Mouse (Mus musculus) embryo, embryonic 11.5 days (tissue): ENCODE measurements around the gene Poc1a.
A peak's percentile ranks its signal among the peaks of the same experiment; 100 is the strongest.

Experiments used
- DNase-seq: peaks from one replicate; pipeline ENCODE4 v3.0.0-alpha.2; 2012; ENCODE audit warnings: low read depth, low spot score

Poc1a gene

DNA sequence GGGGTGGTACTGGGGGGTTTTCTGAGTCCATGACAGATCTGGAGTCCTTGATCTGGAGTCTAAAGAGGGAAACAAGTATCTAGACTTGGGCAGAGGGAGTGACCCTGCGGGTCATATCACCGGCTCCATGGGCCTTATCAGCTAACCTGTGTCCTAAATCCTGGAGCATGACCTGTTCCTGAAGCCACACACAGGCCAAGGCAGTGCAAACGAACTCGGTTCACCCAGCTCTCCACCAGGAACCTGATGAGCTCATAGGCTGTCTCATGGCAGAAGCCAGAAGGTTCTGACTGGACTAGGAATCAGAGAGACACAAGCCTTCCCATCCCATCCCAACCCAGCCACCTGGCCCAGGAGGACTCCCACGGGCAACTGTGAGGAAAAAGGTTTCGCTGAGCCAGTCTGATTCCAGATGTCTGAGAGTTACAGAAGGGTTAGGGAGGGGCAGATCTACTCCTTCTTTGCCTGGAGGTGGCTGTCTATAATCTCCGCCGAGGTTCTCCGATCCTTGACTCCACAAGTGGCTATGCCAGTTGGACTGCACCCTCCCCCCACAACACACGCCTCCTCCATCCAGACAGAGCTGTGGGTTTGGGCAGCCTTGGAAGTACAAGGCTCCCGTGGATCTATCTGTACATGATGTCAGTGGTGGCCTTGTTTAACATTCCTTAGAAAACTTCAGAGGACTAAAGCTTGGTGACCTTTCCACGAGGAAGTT is 15.3 kb upstream of the Poc1a start:
- DNase-seq, result no peak

DNA sequence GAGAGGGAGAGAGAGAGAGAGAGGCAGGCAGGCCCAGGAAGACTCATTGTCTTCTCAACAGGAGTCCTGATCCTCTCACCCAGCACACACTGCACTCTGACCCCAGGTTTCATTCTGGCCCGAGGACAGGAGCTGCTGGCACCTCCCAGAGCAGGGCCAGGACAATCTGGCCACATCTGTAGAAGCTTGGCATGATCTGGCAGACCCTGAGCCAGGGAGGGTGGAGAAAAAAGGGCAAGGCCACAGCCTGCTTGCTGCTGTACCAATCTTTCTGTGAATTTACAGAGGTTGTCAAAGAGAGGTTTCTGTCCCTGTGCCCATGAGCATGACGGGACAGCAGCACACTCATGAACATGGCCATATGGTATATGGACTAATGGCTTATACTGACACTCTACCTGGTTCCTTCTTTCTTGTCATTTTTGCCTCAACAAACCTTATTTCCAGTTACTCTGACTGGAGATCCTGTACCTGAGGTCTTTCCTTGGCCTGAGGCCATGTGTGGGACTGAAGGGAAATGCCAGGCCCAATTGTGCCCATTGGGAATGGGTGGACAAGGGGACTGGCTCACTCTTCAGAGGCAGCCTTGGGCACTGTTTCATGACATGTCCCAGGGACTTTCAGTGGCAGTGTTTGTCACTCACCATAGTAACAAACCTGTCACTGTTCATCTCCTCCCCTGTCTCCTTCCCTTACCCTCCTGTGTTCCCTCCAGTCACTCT is 13.8 kb upstream of the Poc1a start:
- DNase-seq, result no peak

DNA sequence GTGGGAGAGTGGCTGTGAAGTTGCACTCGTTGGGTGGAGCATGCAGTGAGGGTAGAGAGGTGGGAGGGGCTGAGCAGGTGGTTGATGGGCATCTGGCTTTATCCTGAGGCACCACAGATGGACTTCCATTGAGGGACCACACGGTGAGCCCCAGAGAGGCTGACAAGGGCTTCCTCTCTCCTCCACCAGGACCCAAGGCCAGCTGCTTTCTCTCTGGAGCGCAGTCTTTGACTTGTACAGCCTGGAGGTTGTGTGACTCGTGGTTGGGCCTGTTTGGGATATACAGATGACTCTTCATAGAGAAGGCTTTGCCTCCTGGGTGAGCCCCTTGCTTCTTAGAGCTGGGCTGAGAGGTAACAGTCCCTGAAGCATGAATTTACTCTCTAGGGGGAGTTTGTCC is 12.4 kb upstream of the Poc1a start:
- DNase-seq, result no peak

DNA sequence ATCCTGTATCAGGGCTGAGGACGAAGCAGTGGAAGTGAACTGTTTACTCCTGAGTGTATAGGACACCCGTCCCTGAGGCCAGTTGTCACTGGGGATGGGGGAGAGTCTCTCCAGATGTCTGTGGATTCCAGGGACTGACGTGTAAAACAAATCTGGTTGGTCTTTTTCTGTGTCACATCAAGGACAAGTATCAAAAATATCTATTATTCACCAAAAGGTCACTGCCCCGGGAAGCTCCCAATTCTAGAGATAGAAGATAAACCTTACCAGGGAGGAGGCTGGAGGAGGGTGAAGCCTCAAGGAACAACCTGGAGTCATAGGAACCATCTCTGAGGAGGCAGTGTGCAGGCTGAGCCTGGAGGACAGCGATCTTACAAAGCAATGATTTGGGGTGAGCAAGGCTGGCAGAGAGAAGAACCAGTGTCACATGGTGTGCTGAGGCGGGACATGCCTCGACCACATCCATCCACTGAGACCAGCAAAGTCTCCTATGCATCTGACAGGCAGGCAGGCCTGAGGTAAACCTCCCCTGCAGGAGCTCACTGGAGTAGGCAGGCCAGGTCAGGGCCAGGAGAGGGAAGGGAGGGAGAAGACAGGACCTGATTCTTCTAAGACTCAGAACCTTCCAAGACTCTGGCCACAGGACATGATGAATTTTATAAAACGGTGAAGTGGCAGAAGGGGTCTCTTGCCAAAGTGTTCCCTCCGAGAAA is 11.6 kb upstream of the Poc1a start:
- DNase-seq, result no peak

DNA sequence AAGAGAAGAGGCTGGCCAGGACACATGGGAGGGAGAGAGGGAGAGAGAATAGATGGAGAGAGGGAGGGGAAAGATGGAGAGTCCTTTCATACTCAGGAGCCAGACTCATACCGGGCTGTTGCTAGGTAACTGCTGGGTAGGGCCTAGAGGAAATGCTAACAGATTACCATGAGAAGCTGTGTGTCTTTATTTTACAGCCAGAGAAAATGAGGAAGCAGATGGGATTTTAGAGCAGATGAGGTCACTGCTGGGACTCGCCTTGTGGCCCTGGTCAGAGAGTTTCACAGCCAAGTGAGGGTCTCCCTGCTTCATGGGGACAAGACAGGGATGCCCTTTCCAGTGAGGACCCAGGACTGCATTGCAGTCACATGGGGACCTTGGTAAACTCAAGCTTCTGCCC is 11.0 kb upstream of the Poc1a start:
- DNase-seq, result no peak

DNA sequence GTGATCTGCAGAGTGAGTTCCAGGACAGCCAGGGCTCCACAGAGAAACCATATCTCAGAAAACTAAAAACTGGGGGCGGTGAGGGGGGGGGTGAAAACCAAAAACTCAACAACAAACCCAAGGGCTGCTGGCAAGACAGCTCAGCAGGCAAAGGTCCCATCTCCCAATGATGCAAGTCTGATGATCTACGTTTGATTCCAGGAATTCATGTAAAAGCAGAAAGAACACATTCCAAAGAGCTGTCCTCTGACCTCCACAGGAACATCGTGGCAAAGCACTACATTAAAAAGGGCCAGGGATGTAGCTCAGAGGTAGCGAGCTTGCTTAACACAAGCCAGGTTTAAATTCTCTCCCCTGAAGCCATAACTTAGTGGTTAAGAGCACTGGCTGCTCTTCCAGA is 10.2 kb upstream of the Poc1a start:
- no peak for DNase-seq

DNA sequence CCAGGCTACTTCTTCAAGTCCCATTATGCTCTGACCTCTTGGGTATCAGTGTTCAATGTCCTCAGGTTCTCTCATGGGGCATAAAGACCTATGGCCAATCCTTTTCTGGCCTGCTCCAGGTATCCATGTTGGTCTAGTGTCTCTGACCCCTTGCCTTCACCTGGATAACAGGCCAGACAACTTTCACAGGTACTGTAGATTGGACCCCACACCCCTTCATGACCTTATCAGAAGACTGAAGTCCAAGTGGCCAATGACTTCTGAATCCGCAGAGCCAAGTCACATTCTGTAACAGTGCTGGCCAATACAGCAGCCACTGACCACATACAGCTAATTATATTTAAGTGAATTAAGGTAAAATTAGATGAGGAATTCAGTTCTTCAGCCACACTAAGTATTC is 8.6 kb upstream of the Poc1a start:
- no peak for DNase-seq

DNA sequence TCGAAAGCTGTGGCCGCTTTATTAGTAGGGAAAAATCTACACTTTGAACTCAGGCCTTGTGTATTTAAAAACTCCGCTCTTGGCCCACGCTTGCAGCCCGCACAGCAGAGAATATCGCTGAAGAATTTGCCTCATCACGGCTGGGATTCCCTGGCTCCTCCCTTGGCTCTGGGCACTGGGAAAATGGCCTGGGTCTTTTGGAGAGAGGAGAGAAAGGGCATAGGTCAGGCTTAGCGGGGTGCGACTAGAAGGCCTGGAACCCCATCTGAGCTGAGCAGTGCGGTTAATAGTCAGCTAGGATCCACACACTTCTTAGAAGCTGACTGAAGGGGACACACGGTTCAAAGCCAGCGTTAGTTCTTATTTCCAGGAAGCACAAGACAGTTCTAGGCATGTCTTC is 7.6 kb upstream of the Poc1a start:
- DNase-seq, result no peak

DNA sequence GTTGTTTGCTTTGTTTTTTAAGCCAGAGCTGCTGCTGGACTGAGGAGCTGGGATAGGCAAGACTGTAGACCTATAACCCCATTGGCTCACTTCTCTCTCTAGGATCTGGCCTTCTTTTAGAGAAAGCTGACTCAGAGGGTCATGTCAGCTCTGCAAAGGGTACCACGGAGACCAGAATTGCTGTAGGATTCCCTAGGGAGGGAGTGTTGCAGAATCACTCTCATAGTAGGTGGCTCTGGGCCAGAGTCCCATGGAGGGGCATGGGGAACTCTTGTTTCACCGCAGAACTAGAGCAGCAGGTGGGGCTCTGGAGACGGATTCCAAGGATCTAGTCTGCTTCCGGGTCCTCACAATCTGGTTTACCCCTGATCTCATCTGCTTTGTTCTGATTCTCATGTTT is 7.1 kb upstream of the Poc1a start:
- no peak for DNase-seq

DNA sequence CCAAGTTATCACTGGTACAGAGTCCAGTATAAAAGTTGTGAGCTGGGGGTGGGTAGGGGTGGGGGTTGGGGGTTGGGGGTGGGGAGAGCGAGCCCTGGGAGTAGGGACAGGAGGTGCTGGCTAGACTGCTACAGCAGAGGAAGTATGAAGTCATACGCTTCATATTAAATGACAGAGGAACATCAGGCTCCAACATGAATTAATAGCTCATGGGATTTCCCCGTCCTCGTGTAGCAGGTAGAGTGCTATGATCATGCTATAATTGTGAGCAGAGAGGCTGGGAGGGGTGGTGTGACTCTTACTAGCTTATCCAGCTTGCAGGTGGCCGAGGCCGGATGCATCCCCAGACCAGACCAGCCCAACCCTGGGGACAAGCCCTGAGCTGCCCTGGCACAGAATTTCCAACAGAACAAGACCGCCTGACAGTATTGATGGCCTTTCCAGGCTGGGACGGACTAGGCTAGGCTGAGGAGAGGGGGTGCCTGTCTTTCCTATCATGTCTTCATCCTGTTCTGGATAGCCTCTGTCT is 6.1 kb upstream of the Poc1a start:
- no peak for DNase-seq

DNA sequence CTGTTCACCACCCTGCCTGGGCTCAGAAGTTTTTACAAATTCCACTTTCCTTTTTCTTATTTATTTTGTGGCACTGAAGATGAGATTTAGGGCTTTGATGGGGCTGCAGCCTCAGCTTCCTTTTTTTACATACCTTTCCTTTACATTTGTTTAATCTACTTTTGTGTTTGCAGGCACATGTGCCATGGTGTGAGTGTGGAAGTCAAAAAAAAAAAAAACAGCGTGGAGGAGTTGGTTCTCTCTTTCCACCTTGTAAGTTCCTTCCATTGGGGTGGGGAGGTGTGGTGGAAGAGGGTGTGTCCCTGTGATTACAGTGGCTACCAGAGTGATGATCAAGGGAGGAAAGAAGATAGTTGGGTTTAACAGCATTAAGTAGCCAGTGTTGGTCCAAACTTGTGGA is 5.1 kb upstream of the Poc1a start:
- DNase-seq, result no peak

DNA sequence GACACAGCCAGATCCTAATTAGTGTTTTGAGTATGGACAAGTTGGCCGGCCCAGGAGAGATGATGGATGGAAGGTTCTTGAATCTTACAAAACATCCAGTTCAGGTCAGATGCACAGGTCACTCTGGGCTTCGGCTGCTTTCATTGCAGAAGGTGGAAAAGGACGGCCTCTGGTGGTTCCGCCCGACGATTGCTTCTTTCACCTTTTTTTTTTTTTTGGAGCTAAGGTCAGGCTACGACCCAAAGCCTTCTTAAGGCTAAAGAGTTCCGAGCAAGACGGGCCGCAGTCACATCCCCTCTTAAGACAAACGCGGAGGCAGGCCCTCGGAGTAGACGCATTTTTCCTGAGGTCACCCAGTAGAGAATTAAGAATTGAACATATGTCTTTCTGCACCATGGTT is 475 bp upstream of the Poc1a start:
- DNase-seq, result peak; percentile 32

DNA sequence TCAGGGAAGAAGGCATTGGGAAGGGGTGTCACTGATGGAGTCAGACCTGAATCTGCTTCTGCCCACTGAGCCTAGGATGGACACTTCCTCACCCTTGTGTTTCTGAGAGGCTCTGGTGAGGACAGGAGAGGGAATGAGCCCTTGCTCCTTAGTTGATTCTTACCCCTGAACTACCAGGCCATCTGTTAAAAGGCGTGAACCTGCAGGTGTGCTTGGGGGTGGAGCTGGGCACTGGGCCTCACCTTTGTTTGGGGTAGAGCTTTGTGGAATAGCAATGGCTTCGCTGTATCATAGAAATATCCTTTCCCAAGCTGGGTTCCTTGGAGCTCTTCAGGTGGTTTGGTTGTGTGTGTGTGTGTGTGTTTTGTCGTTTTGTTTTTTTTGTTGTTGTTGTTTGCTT is 1.2 kb downstream of the Poc1a start:
- no peak for DNase-seq

DNA sequence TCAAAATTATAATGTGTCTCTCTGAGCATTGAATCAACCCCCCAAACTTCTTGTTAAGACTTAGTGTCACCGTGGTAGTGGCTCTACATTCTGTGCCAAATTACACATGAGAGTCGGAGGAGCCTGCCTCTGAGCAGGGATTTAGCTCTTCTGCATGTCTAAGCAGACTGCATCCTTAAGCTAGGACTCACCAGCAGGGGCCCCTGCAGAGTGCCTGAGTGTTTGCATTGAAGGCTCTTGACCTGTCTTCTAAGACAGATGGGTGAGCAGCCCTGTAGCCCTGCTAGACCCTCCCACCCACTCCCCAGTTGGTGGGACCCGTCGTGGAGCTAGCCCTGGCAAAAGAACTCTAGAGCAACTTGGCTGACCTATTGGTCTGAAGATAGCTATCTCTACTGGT is 6.3 kb downstream of the Poc1a start:
- DNase-seq, result no peak

DNA sequence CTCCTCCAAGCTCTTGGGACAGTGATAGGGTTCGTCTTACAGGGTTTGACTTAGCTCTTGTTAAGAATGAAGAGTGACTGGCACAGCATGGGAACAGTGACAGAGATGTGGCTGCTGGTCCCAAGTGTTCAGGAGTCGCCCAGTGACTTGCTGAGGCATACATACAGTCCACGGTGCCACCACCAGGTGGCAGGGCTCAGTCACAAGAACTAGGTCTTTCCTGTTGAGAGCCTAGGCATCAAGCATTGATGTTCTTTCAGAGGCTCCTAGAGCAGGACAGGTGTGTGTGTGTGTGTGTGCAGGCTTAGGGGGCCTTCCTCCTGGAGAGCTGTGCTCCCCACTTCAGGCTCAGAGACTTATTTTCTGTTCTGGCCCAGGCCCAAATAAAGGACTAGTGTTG is 8.0 kb downstream of the Poc1a start:
- peak; percentile 48 for DNase-seq

DNA sequence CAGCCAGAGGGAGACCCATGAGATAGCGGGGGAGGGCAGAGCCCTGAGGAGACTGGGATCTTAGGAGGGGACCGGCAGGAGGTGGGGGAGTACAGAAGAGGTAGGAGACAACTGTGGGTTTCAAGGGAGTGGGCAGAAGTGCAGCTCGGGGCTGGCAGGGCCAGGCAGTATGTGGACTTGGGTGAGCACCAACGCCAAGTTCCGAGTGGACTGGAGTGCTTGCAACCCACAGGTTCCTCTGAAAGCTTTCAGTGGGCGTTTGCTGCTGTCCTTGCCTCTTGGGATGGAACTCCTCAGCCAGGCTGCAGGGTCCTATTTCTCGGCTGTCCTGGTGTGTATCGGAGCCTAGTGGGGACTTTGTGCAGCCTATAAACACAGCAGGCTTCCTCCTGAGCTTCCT is 9.0 kb downstream of the Poc1a start:
- no peak for DNase-seq

DNA sequence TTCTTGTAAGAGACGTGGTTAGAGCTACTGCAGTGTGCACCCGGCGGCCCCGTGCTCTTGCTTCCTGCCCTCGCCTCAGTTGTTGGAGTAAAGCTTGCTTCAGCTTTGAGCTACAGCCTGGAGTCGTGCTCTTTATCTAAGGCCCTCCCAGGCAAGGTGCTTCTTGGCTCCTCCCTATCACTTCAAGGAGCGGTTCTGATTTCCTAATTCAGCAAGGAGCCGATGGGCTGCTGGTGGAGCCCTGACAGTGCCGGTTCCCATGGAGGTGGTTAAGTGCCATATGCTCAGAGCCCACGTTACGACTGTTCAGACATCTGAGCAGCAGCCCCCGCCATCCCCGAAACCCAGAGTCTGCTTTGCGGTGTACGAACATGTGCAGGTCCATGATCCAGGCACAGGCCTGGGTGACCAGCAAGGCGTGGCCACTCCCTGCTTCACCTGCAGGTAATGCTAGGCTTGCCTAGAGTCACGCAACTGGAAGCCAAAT is 9.8 kb downstream of the Poc1a start:
- DNase-seq, result no peak

DNA sequence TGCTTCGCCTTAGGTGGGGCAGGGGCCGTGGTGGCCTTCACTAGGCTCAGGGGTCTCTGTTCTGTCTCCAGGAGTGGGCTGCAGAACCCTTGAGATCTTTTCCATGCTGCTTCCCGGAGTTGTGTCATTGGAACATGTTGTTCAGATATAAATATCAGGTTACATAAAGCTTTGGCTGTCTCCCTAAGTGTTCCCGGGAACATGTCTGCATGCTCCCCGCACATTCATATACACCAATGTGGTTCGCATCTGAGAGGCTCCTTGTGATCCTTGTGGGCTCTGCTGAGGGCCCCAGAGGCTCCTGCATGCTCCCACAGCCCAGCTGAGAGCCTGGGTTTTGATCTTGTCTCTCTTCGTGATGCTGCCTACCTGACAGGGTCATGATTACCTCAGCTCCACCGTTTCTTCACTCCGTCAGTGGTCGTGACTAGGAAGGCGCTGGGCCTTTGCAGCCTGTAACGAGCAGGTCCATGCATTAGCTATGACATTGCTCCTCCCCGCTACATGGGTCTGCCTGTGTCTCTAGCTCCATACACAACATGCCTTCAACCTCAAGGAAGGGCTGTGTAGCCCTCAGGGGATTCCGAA is 12.8 kb downstream of the Poc1a start:
- no peak for DNase-seq

DNA sequence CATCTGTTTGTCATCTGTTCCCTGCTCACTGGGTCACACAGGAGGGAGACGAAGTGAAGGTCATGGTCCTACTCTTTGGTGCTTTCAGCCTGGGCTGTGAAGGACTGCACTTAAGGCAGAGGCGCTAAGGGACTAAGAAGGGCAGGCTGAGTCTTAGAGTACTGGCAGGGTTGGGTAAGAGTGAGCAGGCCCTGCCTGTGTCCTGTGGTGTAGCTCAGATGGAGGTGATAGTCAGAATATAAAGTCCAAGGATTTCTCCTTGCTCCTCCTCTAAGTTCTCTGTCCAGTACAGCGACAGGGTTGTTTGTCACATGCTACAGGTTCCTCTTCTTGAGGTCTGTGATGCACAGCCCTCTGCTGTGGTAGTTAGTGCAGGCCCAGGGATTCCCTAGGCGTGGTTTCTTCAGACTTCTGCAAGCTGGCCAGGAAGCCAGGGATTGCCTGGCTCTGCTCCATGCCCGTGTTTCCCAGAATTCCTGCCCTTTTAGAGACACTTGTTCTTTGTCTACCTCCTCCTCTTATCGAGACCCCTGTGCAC is 15.8 kb downstream of the Poc1a start:
- no peak for DNase-seq

DNA sequence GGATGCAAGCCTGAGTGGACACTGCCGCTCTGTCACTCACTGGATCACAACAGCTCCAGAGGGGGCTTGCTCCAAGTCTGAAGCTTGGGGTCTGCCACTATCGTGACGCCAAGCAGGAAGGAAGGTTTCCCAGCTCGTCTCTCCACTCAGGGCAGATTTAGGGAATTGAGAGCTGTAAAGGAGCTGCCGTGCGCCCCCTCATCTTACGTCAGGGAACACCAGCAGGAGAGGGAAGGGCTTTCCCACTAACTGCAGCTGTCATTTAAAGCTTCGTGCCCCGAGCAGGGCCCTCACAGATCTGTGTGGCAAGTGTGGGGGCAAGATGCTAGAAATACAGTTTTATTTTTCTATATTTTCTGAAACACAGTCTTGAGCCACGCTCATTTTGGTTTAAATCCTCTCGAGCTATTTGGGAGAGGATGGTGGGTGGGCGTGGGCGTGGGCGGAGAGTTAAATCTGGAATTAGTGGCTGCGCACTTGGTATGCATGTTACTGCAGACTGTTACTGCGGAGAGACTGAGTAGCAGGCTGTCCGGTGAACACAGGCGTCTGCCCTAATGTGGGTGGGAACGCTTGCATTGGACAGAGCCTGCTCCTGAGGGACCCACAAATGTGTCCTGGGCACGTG is 19.4 kb downstream of the Poc1a start:
- DNase-seq, result no peak

DNA sequence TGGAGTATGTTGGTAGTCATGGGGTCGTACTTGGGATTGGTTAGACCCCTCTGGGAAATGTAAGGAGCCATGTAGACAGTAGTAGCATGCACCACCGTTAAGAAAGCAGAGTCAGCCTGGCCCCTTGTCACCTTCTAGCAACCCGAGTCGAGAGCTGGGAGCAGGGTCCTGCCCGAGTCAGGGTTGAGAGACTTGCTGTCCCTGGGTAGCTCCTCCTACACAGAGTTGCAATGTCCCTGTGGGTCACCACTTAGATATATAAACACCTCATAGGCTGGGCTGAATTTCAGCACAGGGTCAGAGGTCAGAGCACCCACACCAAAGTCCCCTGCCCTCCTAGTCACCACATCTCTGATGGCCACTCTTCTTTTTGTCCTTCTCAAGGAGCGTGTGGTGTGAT is 20.1 kb downstream of the Poc1a start:
- no peak for DNase-seq
